Comparison of ENCODE assay signal across 8 mouse cellular contexts in the genomic region with DNA sequence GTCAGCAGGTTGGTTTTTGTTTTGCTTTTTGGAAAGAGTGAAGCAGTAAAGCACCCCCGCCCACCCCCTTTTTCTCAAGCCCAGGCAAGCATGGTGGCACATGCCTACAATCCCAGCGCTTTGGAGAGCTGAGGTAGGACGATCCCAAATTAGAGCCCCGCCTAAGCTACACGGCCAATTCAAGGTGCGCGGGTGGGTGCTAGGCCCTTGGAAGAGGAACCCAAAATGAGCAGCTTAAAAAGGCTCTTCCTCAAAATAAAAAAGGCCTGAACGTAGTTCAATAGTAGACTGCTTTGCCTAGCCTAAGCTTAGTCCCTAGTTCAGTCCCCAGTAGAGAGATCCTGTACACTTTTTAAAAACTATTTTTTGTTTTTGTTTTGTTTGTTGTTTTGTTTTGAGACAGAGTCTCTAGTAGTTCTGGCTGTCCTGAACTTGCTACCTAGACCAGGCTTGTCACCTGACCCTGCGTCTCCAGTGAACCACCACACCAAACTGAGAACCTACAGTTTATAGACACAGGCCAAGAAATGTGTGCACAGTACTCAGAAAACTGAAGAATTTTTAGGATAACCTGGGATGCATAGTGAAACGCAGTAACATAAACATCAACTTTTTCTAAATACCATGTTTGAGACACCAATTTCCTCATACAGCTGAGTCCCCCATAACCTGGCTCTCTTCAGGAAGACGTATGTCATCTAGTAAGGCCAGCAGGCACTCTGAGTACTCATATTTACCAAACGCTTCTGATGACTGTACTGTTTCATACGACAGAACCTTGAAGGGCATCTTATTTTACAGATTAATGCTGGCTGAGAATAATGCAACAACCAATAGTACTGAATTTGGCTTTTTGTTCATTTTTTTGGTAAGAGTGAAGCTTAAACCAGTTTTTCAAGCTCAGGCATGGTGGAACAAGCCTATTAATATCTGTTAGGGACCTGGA. TPM values are rescaled to one million over a fixed set of nuclear protein-coding genes. Genes with fewer than 3 reads are reported as not detected.
A peak's percentile ranks its signal among the peaks of the same experiment; 100 is the strongest.
DNase-seq lines count a peak whose midpoint lies in the region; ATAC-seq and TF ChIP-seq lines count a peak whose summit lies in the region.

No protein-coding gene starts in this region.

- H3K79me2 ChIP-seq in CH12.LX (replicated peaks; ENCODE audit: control insufficient read depth, extremely low read depth, insufficient read depth, poor library complexity, severe bottlenecking) (peaks cover 30% of the 10 kb centered on the region), macrophage (ENCODE audit: inconsistent target) (peaks cover 63% of the 10 kb centered on the region)

- H3K9ac ChIP-seq in heart, embryonic 12.5 days = peak overlapping the region; percentile 95
- H3K9ac ChIP-seq in CH12.LX (ENCODE audit: insufficient read depth, low read depth) = peak overlapping the region; percentile 97
- peak overlapping the region; percentile 91 for H3K9ac ChIP-seq in forebrain, embryonic 16.5 days (replicated peaks; ENCODE audit: low read depth, low read length)

- no peak for TF ChIP-seq POLR2A in CH12.LX (IDR thresholded peaks at IDR 0.05; ENCODE audit: low read depth, low read length)

- WGBS in heart, embryonic 12.5 days = 68% methylated on average over 13 of the region's 13 CpGs
- 80% methylated on average over 13 of the region's 13 CpGs for WGBS in forebrain, embryonic 16.5 days
- WGBS in macrophage (ENCODE audit: missing documents) = 20% methylated on average over 13 of the region's 13 CpGs

- dilution Hi-C loops in CH12.LX (cut with MboI; ENCODE audit: extremely low pct_ligation_motif_present, extremely low pct_unique_long_range_greater_than_20kb, low sequenced_read_pairs) = no loop called here

- no peaks in the 10 kb centered on the region for H3K9me3 ChIP-seq in heart, embryonic 12.5 days (replicated peaks)
- H3K9me3 ChIP-seq in CH12.LX (replicated peaks; ENCODE audit: low read length) = no peaks in the 10 kb centered on the region
- H3K9me3 ChIP-seq in forebrain, embryonic 16.5 days (ENCODE audit: control insufficient read depth, low read length) = no peaks in the 10 kb centered on the region

- H3K4me2 ChIP-seq in heart, embryonic 12.5 days = peak overlapping the region; percentile 87
- H3K4me2 ChIP-seq in CH12.LX (ENCODE audit: insufficient read depth, low read depth, poor library complexity, severe bottlenecking) = peak overlapping the region; percentile 97
- peak overlapping the region; percentile 61 for H3K4me2 ChIP-seq in forebrain, embryonic 16.5 days (ENCODE audit: low read length)

- H3K4me1 ChIP-seq in heart, embryonic 12.5 days (replicated peaks) = peaks cover 40% of the 10 kb centered on the region
- H3K4me1 ChIP-seq in CH12.LX (ENCODE audit: control insufficient read depth in 1 of 2, insufficient read depth in 2 of 2) = peaks cover 3 to 38% of the 10 kb centered on the region in 2 experiments; a peak in 3 of 4 replicates
- peaks cover 31% of the 10 kb centered on the region for H3K4me1 ChIP-seq in forebrain, embryonic 16.5 days (replicated peaks; ENCODE audit: control insufficient read depth, insufficient read depth, low read length)

- TF ChIP-seq RAD21 in CH12.LX (IDR thresholded peaks at IDR 0.05; ENCODE audit: low read depth, low read length) = no peak

- H3K36me3 ChIP-seq in heart, embryonic 12.5 days = no peaks in the 10 kb centered on the region
- H3K36me3 ChIP-seq in CH12.LX (replicated peaks in 1 of 2; ENCODE audit: control insufficient read depth in 1 of 2, insufficient read depth in 1 of 2, low read length in 1 of 2) (peaks cover 0 to 23% of the 10 kb centered on the region in 2 experiments), macrophage (ENCODE audit: inconsistent target) (no peaks in the 10 kb centered on the region)
- no peaks in the 10 kb centered on the region for H3K36me3 ChIP-seq in forebrain, embryonic 16.5 days (ENCODE audit: control insufficient read depth, insufficient read depth)

- TF ChIP-seq EP300 in CH12.LX (IDR thresholded peaks at IDR 0.05; ENCODE audit: low read length) = no peak

- DNase-seq in heart, adult 18-20 months = no peak
- peak; percentile 24 for DNase-seq in CH12.LX (ENCODE audit: extremely low read depth)
- DNase-seq in urinary bladder, postnatal 36 days (ENCODE audit: low spot score in 2 of 2) = no peak
- no peak for DNase-seq in ovary, postnatal 36 days (ENCODE audit: low spot score)
- DNase-seq in spleen, postnatal 4 days (ENCODE audit: low spot score in 2 of 2) = no peak

- in situ Hi-C loops in CH12.LX (cut with MboI; ENCODE audit: low pct_ligation_motif_present, low pct_unique_long_range_greater_than_20kb, low sequenced_read_pairs) = no loop called here

- no peak for ATAC-seq in heart, embryonic 12.5 days (ENCODE audit: insufficient number of reproducible peaks, low FRiP score)
- no peak for ATAC-seq in forebrain, embryonic 16.5 days

- peak overlapping the region; percentile 98 for H3K27ac ChIP-seq in heart, embryonic 12.5 days (ENCODE audit: poor library complexity, severe bottlenecking)
- peak overlapping the region; percentile 57; the same call in 1 of the 2 replicates for H3K27ac ChIP-seq in CH12.LX (ENCODE audit: insufficient read depth, low read depth)
- H3K27ac ChIP-seq in forebrain, embryonic 16.5 days (ENCODE audit: low read length) = peak overlapping the region; percentile 97
- peak overlapping the region; percentile 81 for H3K27ac ChIP-seq in macrophage

- H3K27me3 ChIP-seq in heart, embryonic 12.5 days (replicated peaks) = no peaks in the 10 kb centered on the region
- H3K27me3 ChIP-seq in CH12.LX (replicated peaks) = no peaks in the 10 kb centered on the region
- no peaks in the 10 kb centered on the region for H3K27me3 ChIP-seq in forebrain, embryonic 16.5 days (replicated peaks; ENCODE audit: control insufficient read depth, insufficient read depth, low read length)

- H3K4me3 ChIP-seq in heart, embryonic 12.5 days = peak overlapping the region; percentile 87
- H3K4me3 ChIP-seq in CH12.LX (replicated peaks in 1 of 3; ENCODE audit: low read depth in 2 of 3, low read length in 2 of 3, poor library complexity in 1 of 3) (peak overlapping the region; percentile 71 to 84 (median 77)), macrophage (ENCODE audit: inconsistent target) (peak overlapping the region; percentile 64)
- H3K4me3 ChIP-seq in forebrain, embryonic 16.5 days (replicated peaks; ENCODE audit: low read length) = peak overlapping the region; percentile 75

- TF ChIP-seq CTCF in CH12.LX (conservative IDR thresholded peaks at IDR 0.05 in 1 of 2, IDR thresholded peaks at IDR 0.05 in 1 of 2; ENCODE audit: low read depth in 2 of 2, low read length in 2 of 2) = no peak

TF ChIP-seq in CH12.LX, 34 proteins besides CTCF, POLR2A, EP300 and RAD21:
- TF ChIP-seq ELF1 (IDR thresholded peaks at IDR 0.05; ENCODE audit: low read depth, low read length) (no peak), USF1 (IDR thresholded peaks at IDR 0.05; ENCODE audit: low read depth, low read length) (no peak), RCOR1 (conservative IDR thresholded peaks at IDR 0.05; ENCODE audit: low read depth, low read length) (no peak), CHD1 (IDR thresholded peaks at IDR 0.05; ENCODE audit: low read depth, low read length) (no peak), TBP (conservative IDR thresholded peaks at IDR 0.05; ENCODE audit: low read depth, low read length) (no peak), NELFE (IDR thresholded peaks at IDR 0.05; ENCODE audit: low read depth, low read length) (0 out of 2 replicates have a peak, but pooled peaks have one; percentile 25)

RNA-seq across cellular contexts. Expression of a gene that starts 54.1 kb away (rescaled TPM):
- 0.24 and 0.86 TPM in 2 replicates for polyA plus RNA-seq in heart, embryonic 12.5 days (2016; fragmentation: Nextera tagmentation; extraction: Ambion mirVana)
- not detected for total RNA-seq in heart, adult 18-20 months (2021)
- not detected in 2 replicates for total RNA-seq in CH12.LX (2012; rRNA removed)
- not detected in 2 replicates for total RNA-seq in CH12.LX (2014; rRNA removed)
- polyA plus RNA-seq in CH12.LX (2012; ENCODE audit: insufficient read length, low read depth) = not detected in 2 replicates
- 272 and 295 TPM in 2 replicates for polyA plus RNA-seq in forebrain, embryonic 16.5 days (2015; fragmentation: Nextera tagmentation; extraction: Ambion mirVana)
- not detected for total RNA-seq in macrophage (2018; cell fraction: chromatin; rRNA removed)
- not detected for total RNA-seq in macrophage (2018; cell fraction: cytosol; rRNA removed)
- not detected for total RNA-seq in macrophage (2018; cell fraction: nucleus; rRNA removed)
- not detected in 3 replicates for polyA plus RNA-seq in macrophage (2018)

RNA-seq across cellular contexts. Expression of a gene that starts 54.6 kb away (rescaled TPM):
- polyA plus RNA-seq in heart, embryonic 12.5 days (2016; fragmentation: Nextera tagmentation; extraction: Ambion mirVana) = 108 and 111 TPM in 2 replicates
- 10 to 100 TPM; 63.6 to 64.0 TPM for total RNA-seq in heart, adult 18-20 months (2021)
- total RNA-seq in CH12.LX (2012; rRNA removed) = 15.1 and 22.5 TPM in 2 replicates
- total RNA-seq in CH12.LX (2014; rRNA removed) = 21.1 and 26.0 TPM in 2 replicates
- 58.8 and 62.9 TPM in 2 replicates for polyA plus RNA-seq in CH12.LX (2012; ENCODE audit: insufficient read length, low read depth)
- polyA plus RNA-seq in forebrain, embryonic 16.5 days (2015; fragmentation: Nextera tagmentation; extraction: Ambion mirVana) = 76.8 and 81.4 TPM in 2 replicates
- total RNA-seq in macrophage (2018; cell fraction: chromatin; rRNA removed) = 100 to 1,000 TPM in 17 of 26 experiments, 10 to 100 TPM in 9; 27.4 to 302 (median 150) TPM
- total RNA-seq in macrophage (2018; cell fraction: cytosol; rRNA removed) = 10 to 100 TPM; 27.9 to 50.7 (median 38.9) TPM
- total RNA-seq in macrophage (2018; cell fraction: nucleus; rRNA removed) = 100 to 1,000 TPM in 6 of 26 experiments, 10 to 100 TPM in 20; 22.1 to 136 (median 68.3) TPM
- polyA plus RNA-seq in macrophage (2018) = 37.6 to 49.9 TPM (median 47.8 TPM) in 3 replicates

Comparison
In these comparisons a context has a peak if more than half of its experiments do, and no peak if none do; other contexts are left out.
1. RNA of a gene that starts 54.1 kb away (polyA plus RNA-seq): 272 to 295 TPM in forebrain, embryonic 16.5 days; 0.24 to 0.86 TPM in heart, embryonic 12.5 days, not detected in macrophage and not detected in CH12.LX; every median in the first group is over 100 times any median in the second.
2. Peak in every context shown above with its lines, with median percentiles within 50 percentile points of each other: H3K27ac ChIP-seq, H3K4me2 ChIP-seq, H3K4me3 ChIP-seq and H3K9ac ChIP-seq.